In genomic region chr8:103125581-103125980, GRCm38 (mm10) we compare ENCODE assay signal across 18 mouse cellular contexts.
DNase-seq lines count a peak whose midpoint lies in the region; ATAC-seq lines count a peak whose summit lies in the region.
"Had no signal": no experiment of that assay in that cellular context is flagged by ENCODE, and none has a peak within 500 bp of the region (broad histone marks: within the 10 kb centered on the region; RNA-seq: fewer than 3 reads in every experiment).

No protein-coding gene starts in this region.

- no peak for ATAC-seq in kidney, embryonic 15.5 days (replicated peaks; ENCODE audit: low FRiP score)
- ATAC-seq in frontal cortex, adult (ENCODE audit: low TSS enrichment) = no peak
- ATAC-seq: forebrain, embryonic 13.5 days had no signal

- H3K27me3 ChIP-seq in kidney, embryonic 15.5 days = no peaks in the 10 kb centered on the region
- H3K27me3 ChIP-seq: forebrain, embryonic 13.5 days; heart, embryonic 12.5 days had no signal

- no peaks in the 10 kb centered on the region for H3K36me3 ChIP-seq in kidney, embryonic 15.5 days
- H3K36me3 ChIP-seq: G1E; heart, embryonic 12.5 days had no signal

- no peak overlapping the region for H3K9ac ChIP-seq in kidney, embryonic 15.5 days
- H3K9ac ChIP-seq: forebrain, embryonic 13.5 days; heart, embryonic 12.5 days had no signal

- DNase-seq in kidney, adult 8-10 months = peak; percentile 0 to 1
- DNase-seq in adrenal gland, postnatal 14 days = peak; percentile 77
- DNase-seq in gastrocnemius, postnatal 25 days = peak; percentile 13
- DNase-seq in retina, postnatal 1 day = peak; percentile 26
- DNase-seq in heart, postnatal 10 days = no peak
- no peak for DNase-seq in spleen, adult 18-20 months
- DNase-seq: cerebellum, adult 18-20 months; liver; lung, adult 18-20 months; lung, postnatal 4 days; midbrain, embryonic 14.5 days; right cerebral cortex, postnatal 4 days; thymus, postnatal 14 days had no signal

- no peak overlapping the region for H3K4me2 ChIP-seq in kidney, embryonic 15.5 days
- H3K4me2 ChIP-seq: forebrain, embryonic 13.5 days; heart, embryonic 12.5 days had no signal

- H3K4me3 ChIP-seq in kidney, embryonic 15.5 days (replicated peaks) = no peak overlapping the region
- H3K4me3 ChIP-seq: forebrain, embryonic 13.5 days; heart, embryonic 12.5 days had no signal

- H3K4me1 ChIP-seq in kidney, embryonic 15.5 days = no peaks in the 10 kb centered on the region
- H3K4me1 ChIP-seq: forebrain, embryonic 13.5 days; heart, embryonic 12.5 days had no signal

- H3K9me3 ChIP-seq in kidney, embryonic 15.5 days (replicated peaks) = no peaks in the 10 kb centered on the region
- H3K9me3 ChIP-seq: forebrain, embryonic 13.5 days; heart, embryonic 12.5 days had no signal

- intact Hi-C loops in heart, postnatal 10 days (cut with DNase I) = no loop called here

- no peak overlapping the region for H3K27ac ChIP-seq in kidney, embryonic 15.5 days
- H3K27ac ChIP-seq: forebrain, embryonic 13.5 days had no signal

- 68% methylated on average over 7 of the region's 7 CpGs for WGBS in kidney, embryonic 15.5 days

Comparison
In these comparisons a context has a peak if more than half of its experiments do, and no peak if none do; other contexts are left out.
1. DNase-seq: peak in kidney, adult 8-10 months (2 of 2), adrenal gland, postnatal 14 days (single experiment), gastrocnemius, postnatal 25 days (single experiment) and retina, postnatal 1 day (single experiment); none in heart, postnatal 10 days (0 of 2) and spleen, adult 18-20 months (0 of 2).